Mouse (Mus musculus) stomach, postnatal 0 days (tissue): ENCODE results near the gene Gm49721. TPM values are rescaled to one million over a fixed set of nuclear protein-coding genes. Genes with fewer than 3 reads are reported as not detected.
"Not testable (repeated sequence)": the region's sequence is repeated elsewhere in the genome, so short reads cannot be mapped to it uniquely, and the experiment has no call there.

ENCODE experiments used
- ATAC-seq: fragments of 200-750 bp; cut with Nextera tagmentation; 2 replicates; pipeline ENCODE4 v1.8.0; 2017; ENCODE audit not compliant: low FRiP score, low TSS enrichment
- DNase-seq: peaks from one replicate; pipeline ENCODE4 v3.0.0-alpha.2; 2016; ENCODE audit warnings: low spot score
- H3K27ac ChIP-seq: fragments of 300-500 bp; sonication (generic); replicated peaks from 2 replicates; pipeline ENCODE4 v1.5.1; 2014; ENCODE audit warnings: mild to moderate bottlenecking, control low read depth
- H3K27me3 ChIP-seq: fragments of 300-500 bp; sonication (generic); 2 replicates; pipeline ENCODE4 v1.6.1; 2014; ENCODE audit warnings: low read length; ENCODE audit not compliant: control insufficient read depth, insufficient read depth
- H3K36me3 ChIP-seq: fragments of 300-500 bp; sonication (generic); 2 replicates; pipeline ENCODE4 v1.6.1; 2014; ENCODE audit warnings: low read length, mixed read lengths; ENCODE audit not compliant: control insufficient read depth, insufficient read depth
- H3K4me1 ChIP-seq: fragments of 300-500 bp; sonication (generic); replicated peaks from 2 replicates; pipeline ENCODE4 v1.6.1; 2014; ENCODE audit warnings: antibody characterized with exemption; ENCODE audit not compliant: control insufficient read depth, insufficient read depth
- H3K4me2 ChIP-seq: fragments of 300-500 bp; sonication (generic); replicated peaks from 2 replicates; pipeline ENCODE4 v1.6.1; 2014; ENCODE audit warnings: low read depth, mild to moderate bottlenecking, control low read depth, moderate library complexity
- H3K4me3 ChIP-seq: fragments of 300-500 bp; sonication (generic); 2 replicates; pipeline ENCODE4 v1.5.1; 2014; ENCODE audit warnings: low read depth, low read length, control low read depth
- H3K9ac ChIP-seq: fragments of 300-500 bp; sonication (generic); 2 replicates; pipeline ENCODE4 v1.6.1; 2014; ENCODE audit warnings: mild to moderate bottlenecking, low read length, control low read depth, mixed read lengths
- H3K9me3 ChIP-seq: fragments of 300-500 bp; sonication (generic); 2 replicates; pipeline ENCODE4 v1.6.1; 2016; ENCODE audit warnings: low read length; ENCODE audit not compliant: control insufficient read depth
- WGBS: fragments of 180-500 bp; shearing (Covaris S2); extraction: QIAGEN DNeasy Blood & Tissue Kit; methylation state at CpG from one replicate; pipeline ENCODE4 v1.1.7; 2014; 5-methylcytosine and 5-hydroxymethylcytosine counted together
- polyA plus RNA-seq: library from polyadenylated mRNA; unstranded; fragments of >200 nt; fragmentation: Nextera tagmentation; extraction: Ambion mirVana; gene quantifications from 2 replicates; pipeline ENCODE4 v1.2.1, GENCODE M21; 2015

Gm49721 gene
- polyA plus RNA-seq, 1 experiment from 2014 or later = 0.17 TPM

- H3K4me1 ChIP-seq, DNase-seq, H3K9ac ChIP-seq, H3K36me3 ChIP-seq, H3K4me3 ChIP-seq, ATAC-seq, H3K27me3 ChIP-seq, H3K9me3 ChIP-seq, H3K4me2 ChIP-seq, H3K27ac ChIP-seq: not testable (repeated sequence)
- 59% methylated on average over 4 of the region's 4 CpGs for WGBS
Observed at GRCm38 (mm10) chr17:6972836-6973396, 5.8 kb upstream of the Gm49721 start.

GRCm38 (mm10) chr17:6974985-6975384 lies 3.7 kb upstream of the Gm49721 start:
- not testable (repeated sequence) for H3K9me3 ChIP-seq, ATAC-seq, H3K4me1 ChIP-seq, H3K27me3 ChIP-seq, H3K9ac ChIP-seq, H3K36me3 ChIP-seq, DNase-seq, H3K27ac ChIP-seq, H3K4me3 ChIP-seq, H3K4me2 ChIP-seq
- WGBS = 59% methylated on average over 2 of the region's 3 CpGs

- 10% methylated on average over 5 of the region's 5 CpGs for WGBS
- H3K9me3 ChIP-seq, H3K4me1 ChIP-seq: not testable (repeated sequence)
Observed at GRCm38 (mm10) chr17:6979380-6979779, 676 bp downstream of the Gm49721 start.

GRCm38 (mm10) chr17:6980144-6980543 lies 1.4 kb downstream of the Gm49721 start:
- H3K4me1 ChIP-seq, ATAC-seq: not testable (repeated sequence)
- 92% methylated on average over 5 of the region's 8 CpGs for WGBS

More at GRCm38 (mm10) chr17:6979380-6979779, 676 bp downstream of the Gm49721 start:
- peak overlapping the region; percentile 58 for H3K4me2 ChIP-seq
- H3K4me3 ChIP-seq = peak overlapping the region; percentile 47
- H3K9ac ChIP-seq = peak overlapping the region; percentile 63; the same call in 1 of the 2 replicates
- not testable (repeated sequence) for H3K36me3 ChIP-seq, H3K27me3 ChIP-seq, ATAC-seq, H3K27ac ChIP-seq
- peak; percentile 15 for DNase-seq

GRCm38 (mm10) chr17:6986118-6986517 lies 7.4 kb downstream of the Gm49721 start:
- H3K36me3 ChIP-seq, H3K4me3 ChIP-seq, DNase-seq, H3K9ac ChIP-seq, H3K27ac ChIP-seq, H3K27me3 ChIP-seq, H3K4me2 ChIP-seq, ATAC-seq, H3K9me3 ChIP-seq, H3K4me1 ChIP-seq: not testable (repeated sequence)
- 90% methylated on average over 1 of the region's 1 CpGs for WGBS

More at GRCm38 (mm10) chr17:6980144-6980543, 1.4 kb downstream of the Gm49721 start:
- H3K36me3 ChIP-seq, H3K9ac ChIP-seq, H3K27me3 ChIP-seq, H3K9me3 ChIP-seq, H3K4me2 ChIP-seq, H3K4me3 ChIP-seq, H3K27ac ChIP-seq, DNase-seq: not testable (repeated sequence)

GRCm38 (mm10) chr17:6995504-6995903 lies 16.8 kb downstream of the Gm49721 start:
- H3K36me3 ChIP-seq, DNase-seq, H3K9me3 ChIP-seq, H3K4me3 ChIP-seq, H3K27ac ChIP-seq, H3K4me2 ChIP-seq, H3K27me3 ChIP-seq, H3K4me1 ChIP-seq, H3K9ac ChIP-seq, ATAC-seq: not testable (repeated sequence)
- no CpG with 5 or more reads among the region's 6 CpGs for WGBS

GRCm38 (mm10) chr17:6996826-6997225 lies 18.1 kb downstream of the Gm49721 start:
- not testable (repeated sequence) for ATAC-seq

GRCm38 (mm10) chr17:6997778-6998490 lies 19.2 kb downstream of the Gm49721 start:
- not testable (repeated sequence) for DNase-seq
- WGBS = no CpG with 5 or more reads among the region's 7 CpGs

More at GRCm38 (mm10) chr17:6996826-6997225, 18.1 kb downstream of the Gm49721 start:
- 68% methylated on average over 8 of the region's 8 CpGs for WGBS
- not testable (repeated sequence) for H3K9ac ChIP-seq, H3K4me1 ChIP-seq, H3K4me2 ChIP-seq, H3K4me3 ChIP-seq, H3K9me3 ChIP-seq, H3K27ac ChIP-seq, H3K27me3 ChIP-seq, H3K36me3 ChIP-seq
- DNase-seq = peak; percentile 11

More at GRCm38 (mm10) chr17:6997778-6998490, 19.2 kb downstream of the Gm49721 start:
- H3K36me3 ChIP-seq, H3K4me1 ChIP-seq, ATAC-seq, H3K4me2 ChIP-seq, H3K4me3 ChIP-seq, H3K27ac ChIP-seq, H3K9ac ChIP-seq, H3K27me3 ChIP-seq, H3K9me3 ChIP-seq: not testable (repeated sequence)
